Mouse (Mus musculus): Measurements from ENCODE around the gene Rimbp2. TPM values are rescaled to one million over a fixed set of nuclear protein-coding genes. Genes with fewer than 3 reads are reported as not detected.

Gene Rimbp2
- 0.54 and 0.63 TPM in 2 replicates for polyA plus RNA-seq (2014; fragmentation: Nextera tagmentation; extraction: Ambion mirVana)

DNA sequence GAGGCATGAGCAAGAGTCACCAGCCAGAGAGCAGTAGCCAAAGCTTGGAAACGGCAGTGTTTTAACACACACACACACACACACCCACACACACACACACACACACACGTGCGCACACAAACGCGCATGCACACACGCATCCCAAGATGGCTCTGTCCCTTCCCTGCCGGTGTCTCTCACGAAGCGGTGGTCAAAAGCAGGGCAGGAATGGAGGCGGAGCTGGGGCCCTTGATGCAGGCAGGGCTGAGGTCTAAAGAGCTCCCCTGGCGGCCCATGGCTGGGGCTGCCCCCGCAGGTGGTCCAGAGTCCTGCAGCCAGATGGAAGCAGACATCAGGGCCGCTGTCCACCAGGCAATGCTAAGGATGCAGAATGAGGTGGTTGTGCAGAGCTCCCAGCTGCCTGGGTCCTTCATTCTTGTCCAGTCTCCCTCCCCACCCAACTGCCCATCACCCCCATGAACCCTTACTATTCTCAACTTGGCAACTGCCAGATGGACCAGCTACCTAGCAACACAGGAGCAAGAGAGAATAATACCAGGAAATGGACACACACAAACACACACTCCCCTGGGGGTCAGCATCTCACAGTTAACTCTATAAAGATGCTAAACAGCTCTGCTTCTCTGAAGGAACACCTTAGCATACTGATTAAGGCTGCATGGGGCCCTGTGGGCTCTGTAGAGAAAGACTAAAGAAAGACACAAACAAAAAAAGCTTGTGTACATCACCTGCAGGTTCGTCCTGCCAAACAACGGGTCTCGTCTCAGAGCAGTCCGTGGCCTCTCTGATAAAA lies at the start of gene Rimbp2:
TSS of gene Rimbp2 (minus strand) at position 209 of the 793 bp plus-strand sequence.
- H3K27me3 ChIP-seq (ENCODE audit: control insufficient read depth, insufficient read depth, low read length) = peaks cover 7% of the 10 kb centered on the region
- H3K9me3 ChIP-seq (ENCODE audit: control insufficient read depth, low read length) = 0 out of 2 replicates have a peak, but pooled peaks cover 2% of the 10 kb centered on the region
- no peaks in the 10 kb centered on the region for H3K36me3 ChIP-seq (ENCODE audit: control insufficient read depth, insufficient read depth, low read length)
- H3K4me2 ChIP-seq (ENCODE audit: low read length) = peak within 1 kb of the TSS; percentile 67
- 13% methylated on average over 16 of the region's 17 CpGs for WGBS
- peak within 1 kb of the TSS; percentile 33 to 34 for H3K4me3 ChIP-seq (ENCODE audit: control insufficient read depth in 1 of 2, insufficient read depth in 1 of 2, low read depth in 1 of 2, low read length in 2 of 2)
- no peak within 1 kb of the TSS for H3K27ac ChIP-seq (replicated peaks in 1 of 2; ENCODE audit: control insufficient read depth in 1 of 2, insufficient read depth in 1 of 2, low read depth in 2 of 2, low read length in 2 of 2)
- H3K9ac ChIP-seq (ENCODE audit: low read length) = peak within 1 kb of the TSS; percentile 48; the same call in 1 of the 2 replicates
- peak; percentile 48 for ATAC-seq (ENCODE audit: insufficient number of reproducible peaks, insufficient read depth, low FRiP score, low read depth)
- 0 out of 4 replicates have a peak, but pooled peaks cover 0 to 4% of the 10 kb centered on the region in 2 experiments for H3K4me1 ChIP-seq (ENCODE audit: control insufficient read depth in 2 of 2, insufficient read depth in 2 of 2, low read length in 2 of 2)

DNA sequence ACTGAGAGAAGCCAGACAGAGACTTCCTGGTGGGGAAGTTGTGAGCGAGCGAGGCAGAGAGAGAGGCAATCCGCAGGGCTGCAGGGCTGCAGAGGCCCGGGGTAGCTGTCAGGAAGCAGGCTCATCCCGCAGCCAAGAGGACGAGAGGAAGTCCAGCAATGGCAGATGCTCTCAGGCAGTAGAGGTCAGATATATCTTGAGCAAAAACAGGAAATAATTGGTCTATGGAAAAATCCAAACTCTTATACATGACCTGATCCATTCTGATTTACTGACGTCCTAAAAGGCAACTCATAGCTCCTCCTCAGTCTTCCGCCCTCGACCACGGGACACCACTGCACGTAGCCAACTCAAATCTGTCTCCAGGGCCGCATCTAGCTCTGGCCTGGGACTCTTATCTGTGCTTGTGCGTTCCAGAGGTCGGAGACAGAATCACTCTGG lies 49.3 kb upstream of the Rimbp2 start:
- Histone ChIP-seq H3K9ac (ENCODE audit: low read length) (peak overlapping the region; percentile 52; the same call in 1 of the 2 replicates), H3K36me3 (ENCODE audit: control insufficient read depth, insufficient read depth, low read length) (peaks cover 16% of the 10 kb centered on the region; the same call in 1 of the 2 replicates), H3K27ac (replicated peaks in 1 of 2; ENCODE audit: control insufficient read depth in 1 of 2, insufficient read depth in 1 of 2, low read depth in 2 of 2, low read length in 2 of 2) (peak overlapping the region; percentile 79 to 89), H3K4me2 (ENCODE audit: low read length) (peak overlapping the region; percentile 50), H3K27me3 (ENCODE audit: control insufficient read depth, insufficient read depth, low read length) (no peaks in the 10 kb centered on the region), H3K9me3 (ENCODE audit: control insufficient read depth, low read length) (no peaks in the 10 kb centered on the region), H3K4me1 (ENCODE audit: control insufficient read depth in 2 of 2, insufficient read depth in 2 of 2, low read length in 2 of 2) (peaks cover 19 to 29% of the 10 kb centered on the region in 2 experiments), H3K4me3 (ENCODE audit: control insufficient read depth in 1 of 2, insufficient read depth in 1 of 2, low read depth in 1 of 2, low read length in 2 of 2) (0 out of 4 replicates have a peak overlapping the region, but pooled peaks of 1 of the 2 experiments have one; percentile 12)
- 2% methylated on average over 14 of the region's 14 CpGs for WGBS
- peak; percentile 77 for ATAC-seq (ENCODE audit: insufficient number of reproducible peaks, insufficient read depth, low FRiP score, low read depth)

DNA sequence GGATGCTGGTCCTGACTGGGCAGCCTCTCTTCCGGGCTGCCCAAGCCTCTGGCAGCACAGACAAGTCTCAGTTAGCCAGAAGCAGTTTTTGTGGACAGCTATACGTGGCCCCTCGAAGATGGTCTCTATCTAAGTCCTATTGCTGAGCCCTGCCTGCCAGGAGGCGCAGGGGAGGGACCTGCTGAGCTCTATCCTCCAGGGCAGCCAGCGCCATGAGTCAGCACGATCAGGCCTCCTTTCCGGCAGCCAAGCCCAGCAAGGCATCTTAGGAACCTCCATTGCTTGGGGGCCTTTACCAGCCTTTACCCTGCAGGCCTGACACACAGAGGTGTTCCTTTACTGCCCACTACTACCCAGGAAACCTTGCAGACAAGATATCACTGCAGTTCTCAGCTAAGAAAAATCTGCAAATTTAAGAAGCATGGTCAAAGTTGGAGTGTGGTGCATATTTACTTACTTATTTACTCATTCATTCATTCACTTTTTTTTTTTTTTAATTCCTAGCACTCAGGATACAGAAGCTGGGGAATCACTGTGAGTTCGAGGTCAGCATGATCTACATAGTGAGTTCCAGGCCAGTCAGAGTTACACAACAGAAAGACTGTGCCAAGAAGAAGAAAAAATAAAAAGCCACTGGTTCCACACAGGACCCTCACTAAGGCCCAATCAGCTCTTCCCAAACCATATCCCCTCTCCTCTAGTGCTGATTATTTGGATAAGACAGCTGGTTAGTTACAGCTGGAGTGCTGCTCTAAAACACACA lies 47.6 kb upstream of the Rimbp2 start:
- H3K4me1 ChIP-seq (ENCODE audit: control insufficient read depth in 2 of 2, insufficient read depth in 2 of 2, low read length in 2 of 2) = peaks cover 17 to 29% of the 10 kb centered on the region in 2 experiments
- H3K9me3 ChIP-seq (ENCODE audit: control insufficient read depth, low read length) = no peaks in the 10 kb centered on the region
- H3K4me2 ChIP-seq (ENCODE audit: low read length) = no peak overlapping the region
- H3K27me3 ChIP-seq (ENCODE audit: control insufficient read depth, insufficient read depth, low read length) = no peaks in the 10 kb centered on the region
- no peak overlapping the region for H3K9ac ChIP-seq (ENCODE audit: low read length)
- peaks cover 21% of the 10 kb centered on the region; the same call in 1 of the 2 replicates for H3K36me3 ChIP-seq (ENCODE audit: control insufficient read depth, insufficient read depth, low read length)
- no peak overlapping the region for H3K4me3 ChIP-seq (ENCODE audit: control insufficient read depth in 1 of 2, insufficient read depth in 1 of 2, low read depth in 1 of 2, low read length in 2 of 2)
- no peak for ATAC-seq (ENCODE audit: insufficient number of reproducible peaks, insufficient read depth, low FRiP score, low read depth)
- no peak overlapping the region for H3K27ac ChIP-seq (replicated peaks in 1 of 2; ENCODE audit: control insufficient read depth in 1 of 2, insufficient read depth in 1 of 2, low read depth in 2 of 2, low read length in 2 of 2)
- 42% methylated on average over 8 of the region's 8 CpGs for WGBS

DNA sequence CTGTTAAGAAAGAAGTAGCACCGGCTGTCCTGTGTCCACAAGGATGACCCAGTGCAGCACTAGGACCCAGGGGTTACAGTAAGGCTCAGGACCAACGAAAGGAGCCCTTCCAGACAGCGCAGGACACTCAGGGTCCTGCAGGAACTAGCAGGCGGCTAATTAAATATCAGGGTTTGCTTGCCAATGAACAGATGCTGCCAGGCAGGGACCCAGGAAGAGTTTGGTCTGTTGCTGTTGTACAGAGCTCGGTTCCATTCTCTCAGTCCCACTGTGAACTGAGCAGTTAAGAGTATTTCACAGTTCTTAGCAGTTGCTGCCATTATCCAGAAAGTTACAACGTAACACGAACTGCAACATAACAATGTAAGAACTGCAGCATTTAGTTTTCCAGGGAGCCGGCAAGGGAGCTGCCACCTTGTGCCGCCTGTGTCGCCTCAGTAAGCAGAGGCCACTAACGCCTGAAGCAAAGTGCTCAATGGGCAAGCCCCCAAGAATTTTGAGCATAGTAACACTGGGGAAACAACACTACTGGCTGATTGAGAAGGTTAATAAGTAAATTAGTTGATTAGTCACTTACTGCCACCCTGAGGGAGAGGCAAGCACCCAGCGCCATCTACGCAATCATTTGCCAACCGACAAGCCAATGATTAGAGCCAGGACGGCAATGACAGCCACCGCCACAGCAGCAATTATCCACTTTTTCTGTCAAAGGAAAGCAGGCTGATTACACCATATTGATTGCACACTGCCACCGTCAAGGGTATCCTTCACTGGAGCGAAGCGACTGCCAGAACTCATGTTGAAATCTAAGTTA lies 34.1 kb upstream of the Rimbp2 start:
- 83% methylated on average over 19 of the region's 19 CpGs for WGBS
- H3K9ac ChIP-seq (ENCODE audit: low read length) = no peak overlapping the region
- H3K4me1 ChIP-seq (ENCODE audit: control insufficient read depth in 2 of 2, insufficient read depth in 2 of 2, low read length in 2 of 2) = no peaks in the 10 kb centered on the region
- no peak overlapping the region for H3K4me2 ChIP-seq (ENCODE audit: low read length)
- no peaks in the 10 kb centered on the region for H3K27me3 ChIP-seq (ENCODE audit: control insufficient read depth, insufficient read depth, low read length)
- no peaks in the 10 kb centered on the region for H3K9me3 ChIP-seq (ENCODE audit: control insufficient read depth, low read length)
- peaks cover 65% of the 10 kb centered on the region for H3K36me3 ChIP-seq (ENCODE audit: control insufficient read depth, insufficient read depth, low read length)
- no peak for ATAC-seq (ENCODE audit: insufficient number of reproducible peaks, insufficient read depth, low FRiP score, low read depth)
- H3K27ac ChIP-seq (replicated peaks in 1 of 2; ENCODE audit: control insufficient read depth in 1 of 2, insufficient read depth in 1 of 2, low read depth in 2 of 2, low read length in 2 of 2) = no peak overlapping the region
- H3K4me3 ChIP-seq (ENCODE audit: control insufficient read depth in 1 of 2, insufficient read depth in 1 of 2, low read depth in 1 of 2, low read length in 2 of 2) = no peak overlapping the region

DNA sequence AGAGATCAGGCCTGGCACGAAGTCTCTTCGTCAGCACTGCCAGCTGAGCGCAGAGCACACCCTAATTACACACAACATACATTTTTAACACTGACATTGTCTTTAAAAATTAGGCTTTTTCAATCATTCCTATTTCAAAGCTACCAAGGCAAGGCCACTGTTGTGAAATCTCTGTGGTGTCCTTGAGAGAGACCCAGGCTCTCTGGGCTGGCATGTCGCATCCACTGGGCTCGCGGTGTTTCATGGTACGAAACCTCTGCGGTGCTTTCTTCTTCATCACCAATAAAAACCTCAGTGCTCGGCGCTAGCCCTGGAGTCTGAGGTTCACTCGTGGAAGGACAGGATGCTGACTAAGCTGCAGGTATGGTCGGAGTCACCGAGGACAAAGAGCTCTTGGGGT lies 32.7 kb upstream of the Rimbp2 start:
- Histone ChIP-seq H3K27ac (replicated peaks in 1 of 2; ENCODE audit: control insufficient read depth in 1 of 2, insufficient read depth in 1 of 2, low read depth in 2 of 2, low read length in 2 of 2) (no peak overlapping the region), H3K4me2 (ENCODE audit: low read length) (no peak overlapping the region), H3K4me3 (ENCODE audit: control insufficient read depth in 1 of 2, insufficient read depth in 1 of 2, low read depth in 1 of 2, low read length in 2 of 2) (no peak overlapping the region), H3K27me3 (ENCODE audit: control insufficient read depth, insufficient read depth, low read length) (no peaks in the 10 kb centered on the region), H3K36me3 (ENCODE audit: control insufficient read depth, insufficient read depth, low read length) (peaks cover 51% of the 10 kb centered on the region), H3K9me3 (ENCODE audit: control insufficient read depth, low read length) (no peaks in the 10 kb centered on the region), H3K4me1 (ENCODE audit: control insufficient read depth in 2 of 2, insufficient read depth in 2 of 2, low read length in 2 of 2) (no peaks in the 10 kb centered on the region), H3K9ac (ENCODE audit: low read length) (no peak overlapping the region)
- no peak for ATAC-seq (ENCODE audit: insufficient number of reproducible peaks, insufficient read depth, low FRiP score, low read depth)
- 93% methylated on average over 13 of the region's 13 CpGs for WGBS

DNA sequence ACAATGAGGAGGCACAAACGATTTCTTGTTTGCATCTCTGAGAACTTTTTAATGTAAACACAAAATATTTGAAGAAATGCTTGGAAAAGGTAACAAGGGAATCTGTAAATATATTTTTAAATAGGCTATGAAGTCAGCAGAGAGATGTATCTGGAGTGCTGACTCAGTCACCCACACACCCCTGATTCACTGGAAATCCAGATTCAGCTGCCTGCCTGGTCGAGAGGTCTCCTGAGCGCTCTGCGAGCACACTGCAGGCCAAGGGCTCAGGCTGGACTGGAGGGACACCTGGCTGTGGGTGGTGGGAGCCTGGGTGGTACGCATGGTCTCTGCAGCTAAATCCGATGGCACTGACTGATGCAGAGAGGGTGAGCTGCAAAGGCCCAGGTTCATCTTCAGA lies 31.2 kb upstream of the Rimbp2 start:
- Histone ChIP-seq H3K4me3 (ENCODE audit: control insufficient read depth in 1 of 2, insufficient read depth in 1 of 2, low read depth in 1 of 2, low read length in 2 of 2) (no peak overlapping the region), H3K9ac (ENCODE audit: low read length) (no peak overlapping the region), H3K36me3 (ENCODE audit: control insufficient read depth, insufficient read depth, low read length) (peaks cover 40% of the 10 kb centered on the region), H3K27me3 (ENCODE audit: control insufficient read depth, insufficient read depth, low read length) (no peaks in the 10 kb centered on the region), H3K4me2 (ENCODE audit: low read length) (no peak overlapping the region), H3K9me3 (ENCODE audit: control insufficient read depth, low read length) (no peaks in the 10 kb centered on the region), H3K27ac (replicated peaks in 1 of 2; ENCODE audit: control insufficient read depth in 1 of 2, insufficient read depth in 1 of 2, low read depth in 2 of 2, low read length in 2 of 2) (no peak overlapping the region), H3K4me1 (ENCODE audit: control insufficient read depth in 2 of 2, insufficient read depth in 2 of 2, low read length in 2 of 2) (no peaks in the 10 kb centered on the region)
- no peak for ATAC-seq (ENCODE audit: insufficient number of reproducible peaks, insufficient read depth, low FRiP score, low read depth)
- 86% methylated on average over 6 of the region's 6 CpGs for WGBS

DNA sequence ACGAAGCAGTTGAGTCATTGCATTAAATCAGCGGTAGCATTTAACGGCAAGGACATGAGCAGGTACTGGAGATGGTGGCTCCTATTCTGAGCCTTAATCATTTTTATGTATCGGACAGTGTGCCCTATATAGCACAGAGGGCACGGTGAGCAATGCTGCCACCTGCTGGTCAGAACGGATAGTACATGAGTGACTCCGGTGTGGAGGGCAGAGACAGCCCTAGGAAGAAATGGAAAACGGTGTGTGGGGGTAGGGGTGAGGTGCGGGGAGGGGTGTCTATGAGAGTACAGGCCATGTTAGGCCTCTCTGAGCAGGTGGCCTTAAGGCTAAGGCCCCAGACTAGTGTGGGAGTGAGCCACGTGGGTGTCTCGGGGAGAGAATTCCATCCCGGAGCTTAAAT lies 28.3 kb upstream of the Rimbp2 start:
- Histone ChIP-seq H3K27ac (replicated peaks in 1 of 2; ENCODE audit: control insufficient read depth in 1 of 2, insufficient read depth in 1 of 2, low read depth in 2 of 2, low read length in 2 of 2) (no peak overlapping the region), H3K4me2 (ENCODE audit: low read length) (no peak overlapping the region), H3K4me3 (ENCODE audit: control insufficient read depth in 1 of 2, insufficient read depth in 1 of 2, low read depth in 1 of 2, low read length in 2 of 2) (no peak overlapping the region), H3K4me1 (ENCODE audit: control insufficient read depth in 2 of 2, insufficient read depth in 2 of 2, low read length in 2 of 2) (no peaks in the 10 kb centered on the region), H3K9me3 (ENCODE audit: control insufficient read depth, low read length) (no peaks in the 10 kb centered on the region), H3K9ac (ENCODE audit: low read length) (no peak overlapping the region), H3K36me3 (ENCODE audit: control insufficient read depth, insufficient read depth, low read length) (peaks cover 21% of the 10 kb centered on the region), H3K27me3 (ENCODE audit: control insufficient read depth, insufficient read depth, low read length) (no peaks in the 10 kb centered on the region)
- ATAC-seq (ENCODE audit: insufficient number of reproducible peaks, insufficient read depth, low FRiP score, low read depth) = no peak; the same call in 1 of the 2 replicates
- 23% methylated on average over 12 of the region's 12 CpGs for WGBS
